Mouse (Mus musculus) kidney, postnatal 0 days (tissue): ENCODE results near the gene Col3a1. TPM values are rescaled to one million over a fixed set of nuclear protein-coding genes. Genes with fewer than 3 reads are reported as not detected.
A peak's percentile ranks its signal among the peaks of the same experiment; 100 is the strongest.

Source experiments
- ATAC-seq: fragments of 200-750 bp; cut with Nextera tagmentation; replicated peaks from 2 replicates; pipeline ENCODE4 v1.8.0; 2017; ENCODE audit warnings: low read depth, moderate number of reproducible peaks, moderate TSS enrichment, moderate library complexity; ENCODE audit not compliant: low FRiP score
- DNase-seq: peaks from one replicate; pipeline ENCODE4 v3.0.0-alpha.2; 2016; ENCODE audit warnings: low spot score
- H3K27ac ChIP-seq: fragments of 300-500 bp; sonication (generic); 2 replicates; pipeline ENCODE4 v1.5.1; 2014; ENCODE audit warnings: mild to moderate bottlenecking
- H3K27me3 ChIP-seq: fragments of 300-500 bp; sonication (generic); 2 replicates; pipeline ENCODE4 v1.6.1; 2014; ENCODE audit warnings: low read length, mixed read lengths; ENCODE audit not compliant: insufficient read depth
- H3K36me3 ChIP-seq: fragments of 300-500 bp; sonication (generic); 2 replicates; pipeline ENCODE4 v1.6.1; 2014; ENCODE audit warnings: low read length, mixed read lengths; ENCODE audit not compliant: insufficient read depth
- H3K4me1 ChIP-seq: fragments of 300-500 bp; sonication (generic); replicated peaks from 2 replicates; pipeline ENCODE4 v1.6.1; 2014; ENCODE audit warnings: antibody characterized with exemption, low read length, mixed read lengths; ENCODE audit not compliant: insufficient read depth
- H3K4me2 ChIP-seq: fragments of 300-500 bp; sonication (generic); 2 replicates; pipeline ENCODE4 v1.6.1; 2014; ENCODE audit warnings: mild to moderate bottlenecking, low read length, moderate library complexity, mixed read lengths
- H3K4me3 ChIP-seq: fragments of 300-500 bp; sonication (generic); replicated peaks from 2 replicates; pipeline ENCODE4 v1.5.1; 2014; ENCODE audit warnings: low read depth, low read length
- H3K9ac ChIP-seq: fragments of 300-500 bp; sonication (generic); 2 replicates; pipeline ENCODE4 v1.6.1; 2014; ENCODE audit warnings: low read depth, low read length
- H3K9me3 ChIP-seq: fragments of 300-500 bp; sonication (generic); replicated peaks from 2 replicates; pipeline ENCODE4 v1.6.1; 2016; ENCODE audit warnings: low read length, inconsistent platforms, mixed read lengths
- CTCF ChIP-seq: IDR thresholded peaks from 2 replicates; pipeline ENCODE4 v1.5.1; 2016; ENCODE audit warnings: antibody characterized with exemption, low read depth, mild to moderate bottlenecking, moderate library complexity
- WGBS: fragments of 180-500 bp; shearing (Covaris S2); extraction: QIAGEN DNeasy Blood & Tissue Kit; methylation state at CpG from one replicate; pipeline ENCODE4 v1.1.7; 2014; 5-methylcytosine and 5-hydroxymethylcytosine counted together
- polyA plus RNA-seq: library from polyadenylated mRNA; unstranded; fragments of >200 nt; fragmentation: Nextera tagmentation; extraction: Ambion mirVana; gene quantifications from 2 replicates; pipeline ENCODE4 v1.2.1, GENCODE M21; 2015

Gene Col3a1
- polyA plus RNA-seq, 1 experiment from 2014 or later: 615 TPM

- Histone ChIP-seq H3K27ac (no peak overlapping the region), H3K4me2 (no peak overlapping the region), H3K4me1 (no peaks in the 10 kb centered on the region), H3K36me3 (no peaks in the 10 kb centered on the region), H3K4me3 (no peak overlapping the region), H3K27me3 (no peaks in the 10 kb centered on the region), H3K9me3 (no peaks in the 10 kb centered on the region), H3K9ac (no peak overlapping the region)
- ATAC-seq (no peak), DNase-seq (no peak)
- no peak for TF ChIP-seq CTCF
These were observed 9.5 kb downstream of the Col3a1 start for GRCm38 (mm10) chr1:45320861-45321260.

- no peak for TF ChIP-seq CTCF
- DNase-seq: no peak
- Histone ChIP-seq H3K4me3 (no peak overlapping the region), H3K27me3 (no peaks in the 10 kb centered on the region), H3K9ac (no peak overlapping the region), H3K36me3 (no peaks in the 10 kb centered on the region), H3K9me3 (no peaks in the 10 kb centered on the region), H3K27ac (no peak overlapping the region), H3K4me1 (no peaks in the 10 kb centered on the region), H3K4me2 (no peak overlapping the region)
- no peak for ATAC-seq
- WGBS: 83% methylated on average over 1 of the region's 1 CpGs
These were observed 17.8 kb downstream of the Col3a1 start for GRCm38 (mm10) chr1:45329149-45329548.

- Histone ChIP-seq H3K36me3 (no peaks in the 10 kb centered on the region), H3K9ac (no peak overlapping the region), H3K27ac (peak overlapping the region; percentile 21; the same call in 1 of the 2 replicates), H3K27me3 (no peaks in the 10 kb centered on the region), H3K4me3 (no peak overlapping the region), H3K4me1 (no peaks in the 10 kb centered on the region), H3K9me3 (no peaks in the 10 kb centered on the region), H3K4me2 (no peak overlapping the region)
- TF ChIP-seq CTCF: no peak
- DNase-seq (no peak), ATAC-seq (no peak)
- WGBS: 56% methylated on average over 4 of the region's 4 CpGs
These were observed 44.6 kb downstream of the Col3a1 start for GRCm38 (mm10) chr1:45355944-45356343.

- Histone ChIP-seq H3K27me3 (no peaks in the 10 kb centered on the region), H3K27ac (no peak overlapping the region), H3K9ac (no peak overlapping the region), H3K9me3 (no peaks in the 10 kb centered on the region), H3K4me3 (no peak overlapping the region), H3K36me3 (no peaks in the 10 kb centered on the region), H3K4me2 (no peak overlapping the region), H3K4me1 (no peaks in the 10 kb centered on the region)
- no peak for ATAC-seq
- DNase-seq: no peak
- TF ChIP-seq CTCF: no peak
- 85% methylated on average over 1 of the region's 1 CpGs for WGBS
These were observed 46.7 kb downstream of the Col3a1 start for GRCm38 (mm10) chr1:45358020-45358419.

GRCm38 (mm10) chr1:45359147-45359546, 47.8 kb downstream of the Col3a1 start:
- no peak overlapping the region for H3K4me3 ChIP-seq
- no peak overlapping the region for H3K27ac ChIP-seq
- WGBS: 60% methylated on average over 2 of the region's 2 CpGs
- DNase-seq (no peak), ATAC-seq (no peak)
- no peaks in the 10 kb centered on the region for H3K9me3 ChIP-seq
- no peak for TF ChIP-seq CTCF
- no peaks in the 10 kb centered on the region for H3K27me3 ChIP-seq
- H3K36me3 ChIP-seq: no peaks in the 10 kb centered on the region
- H3K4me2 ChIP-seq: no peak overlapping the region
- H3K4me1 ChIP-seq: no peaks in the 10 kb centered on the region
- H3K9ac ChIP-seq: no peak overlapping the region

GRCm38 (mm10) chr1:45359673-45360072, 48.3 kb downstream of the Col3a1 start:
- ATAC-seq: no peak
- no peak for DNase-seq
- Histone ChIP-seq H3K9ac (no peak overlapping the region), H3K4me1 (no peaks in the 10 kb centered on the region), H3K9me3 (no peaks in the 10 kb centered on the region), H3K27ac (no peak overlapping the region), H3K27me3 (no peaks in the 10 kb centered on the region), H3K4me3 (no peak overlapping the region), H3K4me2 (no peak overlapping the region), H3K36me3 (no peaks in the 10 kb centered on the region)
- 87% methylated on average over 2 of the region's 2 CpGs for WGBS
- no peak for TF ChIP-seq CTCF

GRCm38 (mm10) chr1:45363274-45363673, 51.9 kb downstream of the Col3a1 start:
- no peaks in the 10 kb centered on the region for H3K36me3 ChIP-seq
- DNase-seq: no peak
- H3K4me1 ChIP-seq: no peaks in the 10 kb centered on the region
- ATAC-seq: no peak
- H3K9ac ChIP-seq: no peak overlapping the region
- no peak overlapping the region for H3K27ac ChIP-seq
- H3K27me3 ChIP-seq: no peaks in the 10 kb centered on the region
- H3K9me3 ChIP-seq: no peaks in the 10 kb centered on the region
- no peak for TF ChIP-seq CTCF
- no peak overlapping the region for H3K4me2 ChIP-seq
- 96% methylated on average over 2 of the region's 2 CpGs for WGBS
- no peak overlapping the region for H3K4me3 ChIP-seq
